Mouse (Mus musculus) retina, postnatal 1 day (tissue): ENCODE data around the gene Slc39a11.
A peak's percentile ranks its signal among the peaks of the same experiment; 100 is the strongest.

ENCODE experiments used
- DNase-seq: peaks from one replicate; pipeline ENCODE4 v3.0.0-alpha.2; 2012

Slc39a11 gene

GRCm38 (mm10) chr11:113631302-113631701, 18.6 kb downstream of the Slc39a11 start:
- DNase-seq, result no peak

- DNase-seq, result peak; percentile 48
Measured at GRCm38 (mm10) chr11:113630642-113631041, 19.2 kb downstream of the Slc39a11 start.

GRCm38 (mm10) chr11:113627785-113628184, 22.1 kb downstream of the Slc39a11 start:
- DNase-seq, result peak; percentile 57

GRCm38 (mm10) chr11:113625437-113625836, 24.4 kb downstream of the Slc39a11 start:
- DNase-seq, result no peak

- no peak for DNase-seq
Measured at GRCm38 (mm10) chr11:113622028-113622427, 27.9 kb downstream of the Slc39a11 start.

- DNase-seq, result no peak
Measured at GRCm38 (mm10) chr11:113621001-113621400, 28.9 kb downstream of the Slc39a11 start.

GRCm38 (mm10) chr11:113619420-113620080, 30.3 kb downstream of the Slc39a11 start:
- no peak for DNase-seq

- peak; percentile 86 for DNase-seq
Measured at GRCm38 (mm10) chr11:113618672-113619419, 31.0 kb downstream of the Slc39a11 start, which contains the start of gene Sstr2. Gene Sstr2, plus strand, starts transcription at chr11:113619342.

GRCm38 (mm10) chr11:113618303-113618671, 31.6 kb downstream of the Slc39a11 start:
- DNase-seq, result no peak

- DNase-seq, result peak; percentile 79
Measured at GRCm38 (mm10) chr11:113617132-113617911, 32.6 kb downstream of the Slc39a11 start.

GRCm38 (mm10) chr11:113614476-113614875, 35.4 kb downstream of the Slc39a11 start:
- DNase-seq, result no peak

- DNase-seq, result peak; percentile 91
Measured at GRCm38 (mm10) chr11:113611664-113612611, 37.9 kb downstream of the Slc39a11 start.

GRCm38 (mm10) chr11:113611112-113611646, 38.7 kb downstream of the Slc39a11 start:
- no peak for DNase-seq

- DNase-seq, result no peak
Measured at GRCm38 (mm10) chr11:113610266-113610665, 39.6 kb downstream of the Slc39a11 start.

GRCm38 (mm10) chr11:113609581-113609980, 40.3 kb downstream of the Slc39a11 start:
- no peak for DNase-seq

GRCm38 (mm10) chr11:113607556-113607955, 42.3 kb downstream of the Slc39a11 start:
- no peak for DNase-seq

GRCm38 (mm10) chr11:113601616-113602343, 48.1 kb downstream of the Slc39a11 start:
- no peak for DNase-seq

GRCm38 (mm10) chr11:113600526-113601245, 49.2 kb downstream of the Slc39a11 start:
- peak; percentile 74 for DNase-seq

GRCm38 (mm10) chr11:113597632-113598031, 52.2 kb downstream of the Slc39a11 start:
- no peak for DNase-seq

- no peak for DNase-seq
Measured at GRCm38 (mm10) chr11:113595144-113595543, 54.7 kb downstream of the Slc39a11 start.

- no peak for DNase-seq
Measured at GRCm38 (mm10) chr11:113588936-113589335, 60.9 kb downstream of the Slc39a11 start.
